Mouse (Mus musculus): ENCODE data around the gene Anks1. TPM values are rescaled to one million over a fixed set of nuclear protein-coding genes. Genes with fewer than 3 reads are reported as not detected.

The Anks1 gene
- polyA plus RNA-seq (2016; fragmentation: Nextera tagmentation; extraction: Ambion mirVana) = 61.0 and 84.9 TPM in 2 replicates

DNA sequence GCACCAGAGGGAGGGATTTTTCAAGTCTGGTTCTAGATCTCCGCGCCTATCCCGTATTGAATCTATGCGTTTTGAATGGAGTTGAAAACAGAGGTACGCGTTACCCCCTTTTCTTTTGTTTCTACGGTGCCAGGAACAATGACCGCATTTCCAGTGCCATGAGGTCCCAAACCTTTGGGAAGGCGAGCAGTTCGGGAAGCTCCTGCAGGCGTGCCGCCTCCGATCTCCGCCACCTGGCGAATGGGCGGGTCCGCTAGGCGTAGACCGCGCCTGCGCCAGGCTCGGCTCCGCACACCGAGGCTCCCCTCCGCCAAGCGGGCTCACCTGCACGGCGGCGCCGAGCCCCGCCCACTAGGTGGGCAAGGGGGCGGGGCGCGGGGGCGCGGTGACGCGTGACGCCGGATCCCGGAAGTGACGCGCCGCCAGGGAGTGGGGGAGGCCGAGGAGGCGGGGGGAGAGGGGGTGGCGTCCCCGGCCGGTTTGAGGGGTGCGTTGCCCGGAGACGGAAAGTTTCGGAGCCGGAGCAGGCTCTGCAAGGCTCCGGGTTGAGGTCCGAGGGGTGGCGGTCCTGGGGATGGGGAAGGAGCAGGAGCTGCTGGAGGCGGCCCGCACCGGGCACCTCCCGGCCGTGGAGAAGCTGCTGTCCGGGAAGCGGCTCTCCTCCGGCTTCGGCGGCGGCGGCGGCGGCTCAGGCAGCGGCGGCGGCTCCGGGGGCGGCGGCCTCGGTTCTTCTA lies at the start of gene Anks1:
Gene Anks1 (plus strand): TSS at position 419 of the 734 bp plus-strand sequence.
- peaks cover 46% of the 10 kb centered on the region for H3K4me1 ChIP-seq
- H3K27ac ChIP-seq = peak within 1 kb of the TSS; percentile 80
- H3K36me3 ChIP-seq (replicated peaks) = peaks cover 15% of the 10 kb centered on the region
- H3K27me3 ChIP-seq = no peaks in the 10 kb centered on the region
- under 1% methylated on average over 73 of the region's 78 CpGs for WGBS
- no peaks in the 10 kb centered on the region for H3K9me3 ChIP-seq
- ATAC-seq (ENCODE audit: low FRiP score) = peak; percentile 91
- peak within 1 kb of the TSS; percentile 84 for H3K4me3 ChIP-seq (replicated peaks)
- peak within 1 kb of the TSS; percentile 90 for H3K4me2 ChIP-seq
- peak within 1 kb of the TSS; percentile 89 for H3K9ac ChIP-seq

DNA sequence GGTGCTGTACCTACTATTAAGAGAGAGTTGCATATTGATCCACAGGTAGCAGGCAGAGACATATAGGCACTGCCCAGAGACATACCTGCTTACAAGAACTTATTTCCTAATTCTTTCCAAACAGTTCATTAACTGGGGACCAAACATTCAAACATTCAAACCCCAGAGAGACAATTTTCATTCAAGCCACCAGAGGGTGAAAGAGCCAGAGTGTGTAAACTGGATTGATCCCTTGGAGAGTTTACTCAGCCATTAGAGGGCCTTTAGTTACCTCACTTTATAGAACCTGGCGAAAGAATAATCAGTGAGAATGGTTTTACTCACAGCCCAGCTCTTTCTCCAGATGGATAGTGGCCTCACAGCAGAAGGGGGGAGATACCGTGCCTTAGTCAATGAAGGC lies 43.6 kb upstream of the Anks1 start:
- ATAC-seq (ENCODE audit: low FRiP score) = no peak
- Histone ChIP-seq H3K4me3 (replicated peaks) (no peak overlapping the region), H3K27me3 (no peaks in the 10 kb centered on the region), H3K36me3 (replicated peaks) (no peaks in the 10 kb centered on the region), H3K9me3 (no peaks in the 10 kb centered on the region), H3K27ac (no peak overlapping the region), H3K9ac (no peak overlapping the region), H3K4me2 (no peak overlapping the region), H3K4me1 (no peaks in the 10 kb centered on the region)
- 82% methylated on average over 2 of the region's 2 CpGs for WGBS

DNA sequence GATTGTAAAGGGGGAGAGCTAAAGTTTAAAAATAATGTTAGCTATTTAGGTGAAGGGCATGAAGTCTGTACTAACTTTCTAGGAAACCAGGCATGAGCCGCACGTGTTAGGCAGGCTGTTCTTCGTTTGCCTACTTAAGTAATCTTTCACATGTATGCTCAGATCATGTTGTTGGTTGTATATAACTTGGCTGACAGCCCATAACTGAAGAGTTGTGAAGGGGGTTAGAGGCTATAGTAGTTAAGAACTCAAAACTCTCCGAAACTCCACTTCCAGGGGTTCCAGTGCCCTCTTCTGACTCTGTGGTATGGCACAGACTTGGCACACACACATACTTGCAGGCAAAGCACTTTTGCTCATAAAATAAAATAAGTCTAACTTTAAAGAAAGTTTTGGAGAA lies 42.4 kb upstream of the Anks1 start:
- Histone ChIP-seq H3K4me2 (no peak overlapping the region), H3K4me1 (no peaks in the 10 kb centered on the region), H3K36me3 (replicated peaks) (no peaks in the 10 kb centered on the region), H3K9ac (no peak overlapping the region), H3K27ac (no peak overlapping the region), H3K9me3 (no peaks in the 10 kb centered on the region), H3K27me3 (no peaks in the 10 kb centered on the region), H3K4me3 (replicated peaks) (no peak overlapping the region)
- WGBS = 93% methylated on average over 4 of the region's 4 CpGs
- ATAC-seq (ENCODE audit: low FRiP score) = no peak

DNA sequence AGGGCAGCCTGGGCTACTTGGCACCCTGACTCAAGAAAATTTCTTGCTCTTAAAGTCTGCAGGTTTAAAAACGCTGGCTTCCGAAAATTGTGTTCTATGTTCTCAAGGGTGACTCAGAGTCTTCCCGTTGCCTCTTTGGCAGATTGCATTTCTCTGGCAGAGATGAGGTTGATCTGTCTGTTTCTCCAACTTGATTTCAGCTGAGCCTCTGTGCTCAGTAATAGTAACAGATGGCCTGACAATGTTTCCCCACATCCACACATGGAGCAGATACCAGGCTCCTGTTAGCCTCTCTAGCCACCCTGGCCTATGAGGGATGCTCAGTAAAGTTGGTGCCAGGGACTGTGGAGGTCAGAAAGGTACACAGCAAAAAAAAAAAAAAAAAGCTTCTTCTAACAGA lies 37.3 kb upstream of the Anks1 start:
- ATAC-seq (ENCODE audit: low FRiP score) = no peak
- 91% methylated on average over 3 of the region's 3 CpGs for whole genome bisulfite sequencing
- Histone ChIP-seq H3K9ac (no peak overlapping the region), H3K4me1 (no peaks in the 10 kb centered on the region), H3K4me3 (replicated peaks) (no peak overlapping the region), H3K4me2 (no peak overlapping the region), H3K36me3 (replicated peaks) (no peaks in the 10 kb centered on the region), H3K9me3 (no peaks in the 10 kb centered on the region), H3K27ac (no peak overlapping the region), H3K27me3 (no peaks in the 10 kb centered on the region)

DNA sequence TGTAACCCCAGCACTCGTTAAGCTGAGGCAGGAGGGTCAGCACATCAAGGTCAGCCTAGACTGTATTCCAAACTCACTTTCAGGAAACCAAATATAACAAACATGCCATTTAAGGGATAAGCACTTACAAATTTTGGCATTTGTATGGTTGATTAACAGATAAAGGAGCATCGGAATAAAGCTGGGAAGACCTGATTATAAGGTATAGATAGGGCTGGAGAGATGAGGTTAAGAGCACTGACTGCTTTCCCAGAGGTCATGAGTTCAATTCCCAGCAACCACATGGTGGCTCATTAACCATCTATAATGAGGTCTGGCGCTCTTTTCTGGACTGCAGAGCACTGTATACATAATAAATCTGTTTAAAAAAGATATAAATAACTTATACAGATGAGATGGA lies 35.5 kb upstream of the Anks1 start:
- H3K4me3 ChIP-seq (replicated peaks) = no peak overlapping the region
- 81% methylated on average over 3 of the region's 3 CpGs for WGBS
- no peak for ATAC-seq (ENCODE audit: low FRiP score)

DNA sequence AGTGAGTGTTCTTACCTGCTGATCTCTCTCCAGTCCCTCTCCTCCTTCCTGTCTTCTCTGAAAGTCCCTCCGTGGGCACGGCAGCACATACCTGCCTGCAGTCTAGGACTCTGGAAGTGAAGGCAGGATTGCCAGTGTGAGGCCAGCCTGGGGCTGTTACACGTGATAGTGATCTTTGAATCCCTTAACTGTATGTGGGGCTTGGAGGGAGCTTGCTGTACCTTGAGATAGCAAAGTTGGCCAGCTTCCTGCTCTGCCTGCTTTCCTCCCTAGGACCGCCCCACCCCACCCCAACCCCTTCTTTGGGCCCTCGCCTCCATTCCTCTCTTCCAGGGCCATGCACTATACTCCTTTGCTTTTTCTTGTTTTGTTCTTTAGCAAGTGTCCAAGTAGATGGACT lies 34.6 kb upstream of the Anks1 start:
- ATAC-seq (ENCODE audit: low FRiP score) = no peak
- Histone ChIP-seq H3K4me2 (no peak overlapping the region), H3K4me3 (replicated peaks) (no peak overlapping the region), H3K4me1 (no peaks in the 10 kb centered on the region), H3K27ac (no peak overlapping the region), H3K9me3 (no peaks in the 10 kb centered on the region), H3K27me3 (no peaks in the 10 kb centered on the region), H3K9ac (no peak overlapping the region), H3K36me3 (replicated peaks) (peaks cover 7% of the 10 kb centered on the region)
- 78% methylated on average over 5 of the region's 5 CpGs for WGBS

More for the DNA sequence above, 35.5 kb upstream of the Anks1 start:
- Histone ChIP-seq H3K9me3 (no peaks in the 10 kb centered on the region), H3K4me1 (no peaks in the 10 kb centered on the region), H3K27ac (no peak overlapping the region), H3K36me3 (replicated peaks) (no peaks in the 10 kb centered on the region), H3K27me3 (no peaks in the 10 kb centered on the region), H3K9ac (no peak overlapping the region), H3K4me2 (no peak overlapping the region)

DNA sequence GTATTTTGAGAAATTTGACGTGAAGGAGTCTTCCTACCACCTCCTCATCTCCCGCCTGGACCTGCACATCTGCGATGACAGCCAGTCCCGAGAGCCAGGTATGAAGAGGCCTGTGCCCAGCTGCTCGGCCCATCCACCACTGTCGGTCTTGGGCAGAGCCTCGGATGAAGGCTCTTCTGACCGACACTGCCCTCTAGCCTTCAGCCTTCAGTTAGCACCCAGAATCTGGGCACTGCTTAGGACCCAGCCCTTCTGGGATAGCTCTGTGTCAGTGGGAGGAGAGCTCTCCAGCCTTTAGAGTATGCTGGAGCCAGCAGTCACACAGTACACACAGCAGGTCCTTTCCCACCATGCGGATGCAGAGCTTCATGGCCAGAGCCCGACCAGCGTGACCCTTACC lies 27.6 kb upstream of the Anks1 start:
- Histone ChIP-seq H3K4me3 (replicated peaks) (no peak overlapping the region), H3K9me3 (no peaks in the 10 kb centered on the region), H3K9ac (no peak overlapping the region), H3K4me2 (no peak overlapping the region), H3K4me1 (no peaks in the 10 kb centered on the region), H3K27me3 (no peaks in the 10 kb centered on the region), H3K27ac (no peak overlapping the region), H3K36me3 (replicated peaks) (peaks cover 60% of the 10 kb centered on the region)
- no peak for ATAC-seq (ENCODE audit: low FRiP score)
- WGBS = 69% methylated on average over 11 of the region's 11 CpGs

DNA sequence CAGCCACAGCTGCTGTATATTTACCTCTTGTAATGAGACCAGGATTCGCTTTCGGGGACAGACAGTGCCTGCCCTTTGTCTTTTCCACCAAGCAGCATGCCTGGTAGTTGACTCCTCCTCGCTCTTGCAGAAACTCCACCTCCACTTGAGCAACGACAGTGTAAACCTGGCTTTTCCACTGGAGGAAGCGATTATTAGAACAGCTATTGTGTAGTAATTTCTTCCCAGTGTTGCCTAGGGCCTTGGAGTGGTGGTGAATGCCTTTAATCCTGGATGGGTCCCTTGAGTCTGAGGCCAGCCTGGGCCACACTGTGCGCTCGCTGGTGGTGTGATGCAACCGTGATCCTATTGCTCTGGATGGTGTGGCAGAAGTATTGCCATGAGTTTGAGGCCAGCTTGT lies 26.0 kb upstream of the Anks1 start:
- no peak overlapping the region for H3K4me2 ChIP-seq
- H3K27me3 ChIP-seq = no peaks in the 10 kb centered on the region
- no peaks in the 10 kb centered on the region for H3K4me1 ChIP-seq
- no peak overlapping the region for H3K4me3 ChIP-seq (replicated peaks)
- ATAC-seq (ENCODE audit: low FRiP score) = no peak
- no peak overlapping the region for H3K9ac ChIP-seq
- 92% methylated on average over 8 of the region's 8 CpGs for WGBS
- peaks cover 74% of the 10 kb centered on the region for H3K36me3 ChIP-seq (replicated peaks)
- H3K27ac ChIP-seq = no peak overlapping the region
- H3K9me3 ChIP-seq = no peaks in the 10 kb centered on the region

DNA sequence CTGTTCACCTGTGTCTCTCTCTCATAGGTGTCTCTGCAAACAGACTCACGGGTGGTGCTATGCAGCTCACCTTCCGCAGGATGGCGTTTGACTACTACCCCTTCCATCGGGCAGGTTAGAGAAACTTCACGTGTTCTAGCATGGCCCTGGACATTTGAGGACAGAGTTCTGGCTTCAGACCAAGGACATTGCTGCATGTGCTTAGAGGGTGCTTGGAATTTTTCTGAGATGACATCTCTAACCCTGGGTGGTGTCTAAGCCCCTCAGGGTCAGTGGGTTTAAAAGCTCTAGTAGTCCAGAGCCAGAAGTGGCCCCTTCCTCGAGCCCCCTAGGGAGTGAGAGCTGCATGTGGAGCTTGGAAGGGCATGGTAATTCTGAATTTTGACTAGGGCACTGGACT lies 25.1 kb upstream of the Anks1 start:
- Histone ChIP-seq H3K36me3 (replicated peaks) (peaks cover 71% of the 10 kb centered on the region), H3K27me3 (no peaks in the 10 kb centered on the region), H3K27ac (no peak overlapping the region), H3K4me2 (no peak overlapping the region), H3K9me3 (no peaks in the 10 kb centered on the region), H3K4me1 (no peaks in the 10 kb centered on the region), H3K4me3 (replicated peaks) (no peak overlapping the region), H3K9ac (no peak overlapping the region)
- WGBS = 95% methylated on average over 6 of the region's 6 CpGs
- ATAC-seq (ENCODE audit: low FRiP score) = no peak

DNA sequence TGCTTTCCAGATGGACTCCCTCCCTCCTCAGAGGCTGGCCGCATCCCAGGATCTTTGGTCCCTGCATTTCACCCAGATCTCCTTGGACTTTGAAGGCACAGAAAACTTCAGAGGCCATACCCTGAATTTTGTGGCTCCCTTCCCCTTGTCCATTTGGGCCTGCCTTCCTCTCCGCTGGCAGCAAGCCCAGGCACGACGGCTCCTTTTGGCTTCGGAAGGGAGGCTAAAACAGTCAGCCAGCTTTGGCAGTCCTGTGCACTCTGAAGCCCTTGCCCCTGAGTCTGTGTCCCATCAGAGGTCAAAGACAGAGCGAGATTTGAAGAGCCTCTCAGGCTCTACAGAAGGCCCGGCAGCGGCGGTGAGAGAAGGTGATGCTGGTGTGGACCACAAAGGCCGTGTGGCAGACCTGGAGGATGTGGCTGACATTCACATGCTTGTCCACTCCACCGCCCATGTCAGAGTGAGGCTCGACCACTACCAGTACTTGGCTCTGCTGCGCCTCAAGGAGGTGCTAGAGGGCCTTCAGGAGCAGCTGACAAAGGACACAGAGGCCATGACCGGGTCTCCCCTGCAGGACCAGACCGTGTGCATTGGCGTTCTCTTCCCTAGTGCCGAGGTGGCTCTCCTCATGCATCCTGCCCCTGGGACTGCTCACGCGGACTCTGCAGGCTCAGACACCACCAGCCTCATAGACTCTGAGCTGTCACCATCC lies 22.5 kb upstream of the Anks1 start:
- Histone ChIP-seq H3K27me3 (no peaks in the 10 kb centered on the region), H3K9me3 (no peaks in the 10 kb centered on the region), H3K27ac (no peak overlapping the region), H3K4me1 (no peaks in the 10 kb centered on the region), H3K9ac (no peak overlapping the region), H3K4me2 (no peak overlapping the region), H3K4me3 (replicated peaks) (no peak overlapping the region), H3K36me3 (replicated peaks) (peaks cover 52% of the 10 kb centered on the region)
- no peak for ATAC-seq (ENCODE audit: low FRiP score)
- WGBS = 81% methylated on average over 19 of the region's 19 CpGs

DNA sequence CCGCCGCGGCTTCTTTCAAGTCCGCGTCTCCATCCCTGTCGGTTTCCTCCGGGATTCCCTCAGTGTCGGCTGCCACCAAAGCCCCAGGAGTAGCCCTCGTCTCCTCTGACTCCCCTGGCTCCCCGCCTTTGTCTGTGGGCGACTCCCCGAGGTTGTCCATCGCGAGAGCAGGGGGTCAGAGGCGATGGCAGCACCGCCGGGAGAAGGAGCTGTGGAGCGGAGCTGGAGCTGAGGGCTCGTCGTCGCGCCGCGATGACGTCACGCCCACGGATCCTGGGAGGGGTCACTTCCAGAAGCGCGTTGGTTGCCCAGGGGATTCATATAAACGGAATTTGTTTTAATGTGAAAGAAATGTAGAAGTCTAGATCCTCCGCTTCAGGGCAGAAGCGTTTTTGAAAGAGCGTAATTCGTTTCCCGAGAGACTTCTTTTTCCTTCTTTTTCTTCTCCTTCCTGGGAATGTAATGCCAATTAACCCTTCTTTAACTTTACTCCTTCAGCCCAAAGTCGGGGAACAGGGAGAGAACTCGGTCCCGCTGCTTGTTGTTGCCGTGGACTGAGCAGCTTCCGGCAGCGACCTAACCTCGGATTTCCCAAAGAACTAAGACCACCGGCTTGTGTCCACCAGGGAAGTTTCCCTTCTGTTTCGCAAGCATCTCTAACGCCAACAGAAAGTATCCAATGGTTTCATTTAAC lies 1.4 kb upstream of the Anks1 start:
- peaks cover 19% of the 10 kb centered on the region for H3K36me3 ChIP-seq (replicated peaks)
- ATAC-seq (ENCODE audit: low FRiP score) = peak; percentile 46; the same call in 1 of the 2 replicates
- H3K4me2 ChIP-seq = peak overlapping the region; percentile 90
- peak overlapping the region; percentile 75 for H3K9ac ChIP-seq
- no peaks in the 10 kb centered on the region for H3K27me3 ChIP-seq
- H3K27ac ChIP-seq = peak overlapping the region; percentile 14; the same call in 1 of the 2 replicates
- H3K4me1 ChIP-seq = peaks cover 46% of the 10 kb centered on the region
- H3K4me3 ChIP-seq (replicated peaks) = peak overlapping the region; percentile 84
- no peaks in the 10 kb centered on the region for H3K9me3 ChIP-seq
- under 1% methylated on average over 45 of the region's 45 CpGs for WGBS

DNA sequence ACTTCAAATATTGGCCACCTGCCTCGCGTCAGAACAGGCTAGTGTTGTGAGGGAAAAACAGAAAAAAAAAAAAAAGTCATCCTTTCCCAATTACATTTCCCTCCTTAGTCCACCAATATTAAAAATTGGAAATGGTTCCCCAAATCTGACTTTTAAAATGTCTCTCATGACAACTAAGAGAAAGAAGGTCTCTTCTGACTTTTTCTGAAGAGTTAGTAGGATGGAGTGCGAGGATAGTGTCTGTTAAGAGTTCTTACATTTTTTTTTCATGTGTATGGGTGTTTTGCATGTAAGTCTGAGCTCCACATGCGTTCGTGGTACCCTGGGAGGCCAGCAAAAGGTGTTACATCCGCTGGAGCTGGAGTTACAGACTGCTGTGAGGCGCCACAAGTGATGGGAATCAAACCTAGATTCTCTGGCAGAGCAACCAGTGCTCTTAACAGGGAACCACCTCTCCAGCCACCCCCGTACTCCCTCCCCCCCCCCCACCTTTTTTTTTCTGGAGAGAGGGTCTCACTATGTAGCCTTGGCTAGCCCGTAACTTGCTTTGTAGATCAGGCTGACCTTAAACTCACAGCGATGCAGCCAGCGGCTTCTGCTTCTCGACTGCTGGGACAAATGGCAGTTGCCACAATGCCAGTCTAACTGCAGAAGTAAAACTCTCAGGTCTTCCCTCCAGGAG lies 759 bp upstream of the Anks1 start:
- H3K4me1 ChIP-seq = peaks cover 46% of the 10 kb centered on the region
- H3K4me2 ChIP-seq = peak overlapping the region; percentile 90
- H3K9me3 ChIP-seq = no peaks in the 10 kb centered on the region
- WGBS = 0% methylated on average over 12 of the region's 12 CpGs
- peak overlapping the region; percentile 89 for H3K9ac ChIP-seq
- peak overlapping the region; percentile 84 for H3K4me3 ChIP-seq (replicated peaks)
- peak overlapping the region; percentile 80 for H3K27ac ChIP-seq
- H3K36me3 ChIP-seq (replicated peaks) = peaks cover 17% of the 10 kb centered on the region
- H3K27me3 ChIP-seq = no peaks in the 10 kb centered on the region
- ATAC-seq (ENCODE audit: low FRiP score) = 0 out of 2 replicates have a peak, but pooled peaks have one; percentile 3

All from forebrain, embryonic 12.5 days (tissue).